Mouse (Mus musculus) mesoderm, embryonic 11.5 days (tissue): Measurements from ENCODE around the gene Gm28551.
A peak's percentile ranks its signal among the peaks of the same experiment; 100 is the strongest.
"Not testable (repeated sequence)": the region's sequence is repeated elsewhere in the genome, so short reads cannot be mapped to it uniquely, and the experiment has no call there.

Experiments
- DNase-seq: peaks from one replicate; pipeline ENCODE4 v3.0.0-alpha.2; 2012; ENCODE audit warnings: low read depth, low spot score

Gm28551 gene

DNA sequence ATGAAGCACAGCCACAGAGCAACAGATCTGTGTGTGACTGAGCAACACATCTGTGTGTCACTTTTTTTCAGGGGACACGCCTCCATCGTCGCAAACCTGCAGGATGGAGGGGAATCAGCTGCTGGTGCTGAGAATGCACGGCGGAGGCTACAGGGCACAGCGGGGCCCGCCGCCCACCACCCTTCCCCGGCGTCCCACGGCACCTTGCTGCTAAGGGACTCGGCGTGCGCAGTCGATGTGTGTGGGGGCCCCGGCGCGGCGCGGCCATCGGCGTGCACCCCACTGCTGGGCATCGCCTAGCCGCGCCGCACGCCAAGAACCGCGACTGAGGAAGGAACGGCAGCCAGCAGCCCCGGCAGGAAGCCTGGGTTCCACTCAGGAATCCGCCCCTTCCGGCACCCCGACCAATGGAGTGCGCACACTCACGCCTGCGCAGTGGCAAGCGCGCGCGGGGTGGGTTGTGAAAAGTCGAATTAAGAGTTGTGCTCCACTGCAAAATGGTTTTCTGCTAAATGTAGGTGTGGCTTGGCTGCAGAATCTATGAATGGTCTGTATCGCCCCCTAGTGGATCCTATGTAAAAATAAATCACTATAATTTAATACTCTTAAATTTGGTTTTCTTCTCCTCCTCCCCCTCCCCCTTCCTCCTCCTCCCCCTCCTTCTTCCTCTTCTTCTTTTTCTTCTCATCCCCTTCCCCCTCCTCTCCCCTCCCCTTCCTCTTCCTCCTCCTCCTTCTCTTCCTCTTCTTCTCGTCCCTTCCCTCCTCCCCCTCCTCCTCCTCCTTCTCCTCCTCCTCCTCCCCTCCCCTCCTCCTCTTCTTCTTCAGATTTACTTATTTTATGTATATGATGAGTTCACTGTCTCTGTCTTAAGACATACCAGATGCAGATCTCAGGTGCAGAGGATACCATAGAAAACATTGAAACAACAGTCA, at the start of gene Gm28551, which contains the start of the genes Asdurf and Asnsd1:
TSS of gene Gm28551 (minus strand) at position 341 of the 935 bp plus-strand sequence.
TSS of gene Asdurf (minus strand) at position 293 of the 935 bp plus-strand sequence.
TSS of gene Asnsd1 (minus strand) at position 426 of the 935 bp plus-strand sequence.
- DNase-seq, result peak; percentile 96

DNA sequence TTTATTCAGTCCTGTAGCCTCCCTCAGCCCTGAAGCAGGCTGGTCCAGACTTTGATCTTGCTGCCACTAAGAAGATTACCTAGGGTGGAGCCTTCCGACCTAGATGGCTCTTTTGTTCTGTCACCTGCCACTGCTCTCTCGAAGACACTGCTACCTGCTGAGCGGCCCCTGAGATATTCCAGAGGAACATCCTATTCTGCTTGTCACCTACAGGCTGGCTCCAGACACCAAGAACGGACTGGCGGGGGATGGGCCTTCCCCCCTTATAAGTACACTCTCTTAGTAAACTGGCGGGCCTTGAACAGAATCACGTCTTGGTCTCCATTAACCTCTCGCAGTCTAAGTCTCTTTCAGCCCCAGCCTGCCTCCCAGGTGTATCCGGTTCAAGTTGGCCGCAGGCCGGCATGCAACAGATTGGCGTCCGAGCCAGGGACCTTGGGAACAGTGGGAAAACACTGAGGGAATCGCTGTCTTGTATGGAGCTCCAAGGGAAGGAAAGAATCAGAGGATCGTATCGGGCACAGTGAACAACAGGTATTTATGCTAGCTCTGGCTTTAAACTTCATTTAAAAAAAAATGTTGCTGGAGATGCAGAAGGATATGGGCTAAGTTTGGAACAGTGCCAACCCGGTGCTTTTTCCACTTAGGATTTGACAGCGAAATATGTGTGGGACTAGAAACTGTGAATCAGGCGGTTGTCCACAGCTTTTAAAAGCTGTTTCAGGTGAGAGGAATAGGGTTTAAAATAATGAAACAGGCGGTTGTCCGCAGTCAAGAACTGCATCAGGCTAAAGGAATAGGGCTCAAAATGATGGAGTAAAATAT, 41.7 kb upstream of the Gm28551 start:
- DNase-seq, result not testable (repeated sequence)

DNA sequence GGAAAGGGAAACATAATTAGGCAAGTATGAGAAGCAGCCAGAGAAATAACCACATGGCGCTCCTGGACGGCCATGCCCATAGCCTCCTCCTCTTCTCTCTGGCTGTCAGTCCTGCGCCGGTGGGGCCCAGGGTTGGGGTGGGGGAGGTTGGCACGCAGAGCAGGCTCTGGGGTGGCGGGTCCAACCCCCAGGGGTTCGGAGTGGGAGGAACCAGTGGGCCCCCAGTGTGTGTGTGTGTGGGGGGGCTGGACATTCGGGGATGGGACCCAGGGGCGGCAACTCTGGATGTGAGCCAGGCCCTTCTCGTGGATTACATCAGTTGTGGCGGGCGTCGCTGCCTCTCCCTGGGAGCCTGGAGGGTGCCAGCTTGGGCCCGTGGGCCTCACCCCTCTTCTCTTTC, 36.3 kb upstream of the Gm28551 start:
- no peak for DNase-seq

DNA sequence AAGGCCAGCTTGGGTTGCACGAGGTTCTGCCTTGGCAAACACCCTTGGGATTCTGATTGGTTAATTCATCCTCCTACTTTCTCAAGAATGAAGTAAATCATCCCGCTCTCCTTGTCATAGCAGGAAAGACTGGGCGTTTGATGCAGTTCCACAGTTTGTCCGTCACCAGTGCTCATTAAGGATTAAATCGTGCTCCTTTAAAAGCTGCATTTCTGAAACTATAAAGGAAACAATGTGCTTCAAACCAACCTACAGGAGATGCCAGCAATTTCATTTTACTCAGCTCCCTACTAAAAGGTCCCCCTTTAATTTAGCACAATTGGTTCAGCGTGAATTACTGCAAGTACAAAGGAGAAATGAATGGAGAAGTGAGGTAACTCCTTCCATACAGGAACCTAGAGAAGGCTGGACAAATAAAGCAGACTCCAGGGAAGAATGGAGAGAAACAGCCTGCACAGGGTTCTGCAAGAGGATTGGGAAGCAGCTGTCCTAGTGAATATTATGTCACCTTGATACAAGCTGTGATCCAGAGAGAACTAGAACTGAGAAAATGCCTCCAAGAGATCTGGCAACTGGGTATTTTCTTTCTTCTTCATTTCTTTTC, 31.7 kb upstream of the Gm28551 start:
- no peak for DNase-seq

DNA sequence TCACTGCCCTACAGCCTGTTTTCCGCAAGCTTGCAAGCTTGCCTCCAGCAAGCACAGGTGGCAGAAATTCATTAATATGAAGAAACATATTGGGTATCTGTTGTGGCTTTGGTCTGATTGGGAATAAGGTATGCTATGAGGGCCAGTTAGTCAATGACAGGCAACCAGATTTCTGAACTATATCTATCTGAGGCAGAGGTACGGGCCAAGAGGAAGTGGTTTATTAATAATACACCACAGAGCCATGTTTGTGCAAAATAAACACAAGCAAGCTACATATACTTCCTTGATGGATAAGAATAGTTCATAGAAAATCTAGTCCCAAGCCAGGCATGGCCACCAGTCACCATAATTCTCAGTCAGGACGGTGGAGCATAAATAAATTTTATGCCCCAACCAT, 25.3 kb upstream of the Gm28551 start:
- no peak for DNase-seq

DNA sequence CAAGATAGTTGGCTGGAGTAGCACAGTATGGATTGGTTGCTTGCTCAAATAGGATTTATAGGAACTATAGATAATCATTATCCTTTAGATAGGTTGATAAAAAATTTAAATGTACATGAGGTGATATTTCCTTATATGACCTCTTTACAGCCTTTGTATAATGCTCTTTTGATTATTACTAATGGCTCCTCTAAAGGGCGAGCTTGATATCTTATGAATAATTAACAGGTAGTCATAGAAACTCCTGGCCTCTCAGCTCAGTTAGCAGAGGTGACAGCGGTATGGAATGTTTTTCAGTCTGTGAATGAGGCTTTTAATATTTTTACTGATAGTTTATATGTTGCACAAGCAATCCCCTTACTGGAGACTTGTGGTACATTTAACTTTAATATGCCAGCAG, 23.5 kb upstream of the Gm28551 start:
- DNase-seq, result not testable (repeated sequence)

DNA sequence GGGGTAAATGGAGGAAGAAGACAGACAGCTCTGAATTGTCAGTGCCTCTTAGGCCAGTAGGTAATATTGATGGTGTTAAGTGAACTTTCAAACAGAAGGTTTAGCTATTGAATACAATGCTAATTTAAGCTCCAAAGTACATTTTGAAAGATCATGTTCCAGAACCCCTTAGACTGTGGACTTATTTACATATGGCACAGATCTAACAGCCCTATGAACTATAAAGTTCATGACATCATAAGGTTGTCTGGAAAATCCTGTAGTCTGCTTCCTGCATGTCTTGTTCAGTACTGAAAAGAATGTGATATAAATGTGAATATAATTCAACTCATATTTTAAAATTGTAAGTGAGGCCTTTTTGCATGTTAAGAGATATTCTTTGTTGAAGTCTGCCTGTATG, 6.5 kb upstream of the Gm28551 start:
- DNase-seq, result no peak

DNA sequence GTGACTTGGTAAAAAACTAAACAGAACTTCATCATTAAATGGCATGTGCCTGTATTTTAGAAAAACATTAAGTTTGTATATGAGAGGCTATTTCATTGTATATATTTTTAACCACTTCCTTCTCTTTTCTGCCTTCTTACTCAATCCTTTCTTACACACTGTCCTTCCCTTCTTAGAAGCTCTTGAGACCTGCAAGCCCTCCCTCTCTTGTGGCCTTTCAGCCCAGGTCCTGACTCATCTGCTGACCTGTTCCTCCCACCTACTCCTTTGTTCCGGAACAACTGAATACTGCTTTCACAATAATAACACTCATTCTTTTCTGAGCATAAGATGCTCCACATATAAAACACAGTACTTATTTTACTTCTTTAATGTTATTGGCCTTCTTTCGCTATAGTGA, 11.4 kb downstream of the Gm28551 start:
- no peak for DNase-seq

DNA sequence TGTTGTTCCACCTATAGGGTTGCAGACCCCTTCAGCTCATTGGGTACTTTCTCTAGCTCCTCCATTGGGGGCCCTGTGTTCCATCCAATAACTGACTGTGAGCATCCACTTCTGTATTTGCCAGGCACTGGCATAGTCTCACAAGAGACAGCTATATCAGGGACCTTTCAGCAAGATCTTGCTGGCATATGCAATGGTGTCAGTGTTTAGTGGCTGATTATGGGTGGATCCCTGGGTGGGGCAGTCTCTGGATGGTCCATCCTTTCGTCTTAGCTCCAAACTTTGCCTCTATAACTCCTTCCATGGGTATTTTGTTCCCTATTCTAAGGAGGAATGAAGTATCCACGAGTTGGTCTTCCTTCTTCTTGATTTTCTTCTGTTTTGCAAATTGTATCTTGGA, 15.1 kb downstream of the Gm28551 start:
- not testable (repeated sequence) for DNase-seq

DNA sequence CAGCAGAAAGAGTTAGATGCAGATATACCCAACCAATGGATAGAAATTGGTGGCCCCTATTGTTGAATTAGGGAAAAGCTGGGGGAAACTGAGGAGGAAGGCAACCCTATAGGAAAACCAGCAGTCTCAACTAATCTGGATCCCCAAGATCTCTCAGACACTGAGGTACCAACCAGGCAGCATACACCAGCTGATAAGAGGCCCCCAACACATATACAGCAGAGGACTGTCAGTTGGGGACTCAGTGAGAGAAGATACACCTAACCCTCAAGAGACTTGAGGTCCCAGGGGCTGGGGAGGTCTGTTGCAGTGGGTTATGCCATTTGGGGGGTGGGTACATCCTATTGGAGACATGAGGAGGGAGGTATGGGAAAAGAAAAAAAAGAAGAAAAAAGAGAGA, 17.0 kb downstream of the Gm28551 start:
- DNase-seq, result no peak

DNA sequence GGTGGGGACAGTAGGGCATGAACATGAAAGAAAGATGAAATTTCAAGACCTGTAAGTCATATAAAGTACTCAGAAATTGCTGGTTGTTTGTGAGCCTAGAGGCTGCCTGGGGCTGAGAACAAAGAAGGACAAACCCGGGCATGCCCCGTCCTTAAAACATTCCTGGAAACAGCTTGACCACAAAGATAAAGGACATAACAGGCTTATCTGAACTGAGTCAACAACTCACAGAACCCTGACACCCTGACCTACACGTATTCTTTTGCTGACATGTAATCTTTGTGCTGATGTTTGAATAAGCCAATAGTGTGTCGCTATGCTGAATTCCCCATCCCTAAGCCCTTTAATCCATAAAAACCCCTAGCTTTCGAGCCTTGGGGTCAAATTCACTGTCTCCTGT, 18.9 kb downstream of the Gm28551 start:
- DNase-seq, result not testable (repeated sequence)

DNA sequence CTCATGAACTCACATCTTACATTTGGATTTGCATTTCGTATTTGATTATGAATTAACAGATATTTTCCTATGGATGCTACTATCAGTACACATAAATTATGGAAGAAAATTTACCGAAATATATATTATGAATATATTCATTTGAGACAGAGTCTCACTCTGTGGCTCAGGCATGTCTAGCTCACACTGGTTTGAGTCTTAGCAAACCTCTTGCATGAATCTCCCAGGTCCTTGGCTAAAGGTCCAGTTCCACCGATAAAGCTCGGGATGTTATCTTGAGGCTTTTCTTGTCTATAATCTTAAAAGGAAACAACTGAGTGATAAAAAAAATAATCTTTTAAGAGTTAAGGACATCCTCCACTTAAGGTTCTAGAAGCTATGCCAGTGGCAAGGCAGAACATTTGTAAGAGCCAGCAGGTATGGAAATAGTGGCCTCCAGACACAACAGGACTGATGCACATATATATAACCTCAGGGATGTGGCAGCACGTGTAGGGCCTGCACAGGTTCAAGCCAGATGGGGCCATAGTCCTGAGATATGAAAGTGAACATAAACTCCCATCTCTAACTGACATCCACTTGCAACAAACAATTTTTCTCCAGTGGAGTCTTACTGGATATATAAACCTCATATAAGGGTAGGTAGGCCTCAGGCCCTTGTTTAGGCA, 27.5 kb downstream of the Gm28551 start:
- no peak for DNase-seq

DNA sequence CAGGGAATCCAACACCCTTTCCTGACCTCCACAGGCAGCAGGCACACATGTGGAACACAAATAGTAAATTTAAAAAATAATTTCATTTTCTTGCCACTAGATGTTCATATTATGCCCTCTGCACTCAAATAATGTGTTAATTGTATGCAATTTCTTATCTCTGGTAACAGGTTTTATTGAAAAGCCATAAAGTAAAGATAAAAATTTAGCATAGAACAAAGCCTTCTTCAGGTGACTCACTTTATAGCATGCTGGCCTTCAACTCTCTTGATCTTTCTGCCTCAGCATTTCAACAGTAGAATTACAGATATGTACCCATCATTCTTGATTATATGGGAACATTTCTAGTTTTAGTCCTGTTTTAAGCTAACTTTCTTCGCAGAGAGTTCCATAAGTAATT, 28.2 kb downstream of the Gm28551 start:
- no peak for DNase-seq

DNA sequence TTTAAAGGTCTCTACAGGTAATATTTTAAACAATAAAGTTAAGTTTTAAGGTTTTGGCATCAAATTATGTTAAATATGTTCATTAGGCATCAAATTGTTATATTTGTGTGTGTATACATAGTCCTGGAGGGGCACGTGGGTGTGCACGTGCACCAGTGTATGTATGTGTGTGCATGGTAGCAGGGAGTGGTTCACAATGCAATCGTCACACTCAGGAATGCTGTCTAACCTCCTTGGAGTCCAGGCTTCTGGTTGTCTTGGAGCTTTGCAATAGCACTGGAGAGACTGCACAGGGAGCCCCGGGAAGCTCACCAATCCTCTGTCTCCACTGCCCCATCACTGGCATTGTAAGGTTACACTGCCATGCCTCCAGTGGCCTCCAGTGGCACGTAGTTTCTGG, 29.2 kb downstream of the Gm28551 start:
- no peak for DNase-seq

DNA sequence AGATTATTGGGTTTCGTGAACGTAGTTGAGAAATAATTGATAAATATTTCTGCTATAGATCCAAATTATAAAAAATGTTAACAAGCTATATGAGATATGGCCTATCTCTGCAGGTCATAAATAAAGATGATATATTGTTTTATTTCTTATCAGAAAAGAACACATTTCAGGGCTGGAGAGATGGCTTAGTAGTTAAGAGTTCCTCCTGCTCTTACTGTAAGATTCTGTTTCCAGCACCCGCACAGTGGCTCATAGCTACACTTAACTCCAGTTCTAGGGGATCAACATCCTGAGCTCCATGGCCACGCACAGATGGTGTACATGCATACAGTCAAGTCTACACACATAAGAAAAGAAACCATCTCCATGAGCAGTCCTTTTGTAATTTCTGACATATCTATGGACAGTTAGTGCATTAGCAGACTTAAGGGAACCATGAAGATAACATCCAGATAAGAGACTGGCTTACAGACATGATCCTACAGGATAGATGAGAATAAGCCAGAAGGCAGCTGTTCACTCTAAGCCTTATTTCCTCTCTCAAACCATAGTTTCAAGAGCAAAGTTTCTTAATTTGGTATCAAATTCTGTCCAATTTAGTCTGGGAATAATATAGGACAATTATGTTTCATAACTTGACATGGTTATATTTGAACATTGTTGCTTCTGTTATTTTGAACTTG, 30.7 kb downstream of the Gm28551 start:
- no peak for DNase-seq

DNA sequence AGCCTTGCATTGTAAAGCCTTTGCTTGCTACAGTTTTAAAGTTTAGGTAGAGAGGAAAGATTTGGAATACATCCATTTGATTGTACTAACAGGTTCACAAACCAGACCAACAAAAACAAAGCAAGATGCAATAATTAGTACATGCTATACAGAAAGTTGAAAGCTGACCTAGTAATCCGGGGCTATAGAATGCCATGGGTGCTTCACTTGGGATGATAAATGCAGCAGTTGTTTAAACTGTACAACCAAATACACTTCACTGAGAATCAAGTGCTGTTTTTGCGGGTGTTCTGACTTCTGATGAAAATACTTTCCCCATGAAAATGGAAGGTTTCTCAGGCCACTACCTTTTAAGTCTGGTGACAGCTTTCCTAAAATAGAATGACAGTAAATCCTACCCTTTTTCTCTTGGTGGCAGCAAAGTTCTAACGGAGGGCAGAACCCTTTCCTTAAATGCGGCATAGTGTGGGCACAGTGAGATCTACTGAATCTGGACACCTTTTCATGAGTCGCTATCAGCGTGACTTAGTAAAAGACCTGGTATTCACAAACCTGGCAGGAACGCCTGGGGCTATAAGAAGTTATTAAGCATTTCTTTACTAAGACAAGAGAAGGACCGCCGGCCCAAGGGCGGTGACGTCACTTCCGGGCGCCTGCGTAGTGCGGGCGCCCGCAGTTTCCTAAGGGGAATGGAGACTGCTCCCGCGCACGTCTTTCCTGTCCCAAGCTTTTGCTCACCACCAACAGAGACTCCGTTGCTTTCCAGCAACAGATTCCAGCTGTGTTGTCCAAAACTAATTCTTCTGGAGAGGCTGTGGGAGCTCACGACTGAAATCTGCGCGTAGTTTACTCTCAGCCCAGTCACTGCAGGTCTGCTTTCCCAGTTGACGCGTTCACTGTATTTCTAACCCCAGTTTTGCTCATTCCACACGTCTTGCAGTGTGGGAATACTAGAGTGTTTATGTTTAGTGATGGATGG, 39.2 kb downstream of the Gm28551 start, which contains the start of gene Osgepl1:
TSS of gene Osgepl1 (plus strand) at position 636 of the 979 bp plus-strand sequence.
- peak; percentile 91 for DNase-seq

DNA sequence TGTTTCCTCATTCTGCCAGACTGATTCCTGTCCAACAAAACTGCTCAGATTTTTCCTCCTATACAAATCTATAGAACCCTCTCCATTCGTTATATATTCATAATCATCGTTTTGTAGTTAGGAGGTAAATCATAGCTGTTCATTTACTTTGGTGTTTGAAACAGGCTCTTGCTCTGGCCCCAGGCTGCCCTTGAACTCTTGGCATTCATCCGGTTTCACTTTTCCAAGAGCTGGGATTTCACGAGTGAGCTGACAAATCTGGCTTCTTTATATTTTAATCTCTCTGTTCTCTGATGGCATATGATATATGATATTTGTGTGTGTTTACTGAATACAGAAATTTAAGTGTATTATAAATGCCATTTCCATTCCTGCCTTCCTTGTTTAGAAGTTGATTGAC, 52.0 kb downstream of the Gm28551 start:
- DNase-seq, result no peak

DNA sequence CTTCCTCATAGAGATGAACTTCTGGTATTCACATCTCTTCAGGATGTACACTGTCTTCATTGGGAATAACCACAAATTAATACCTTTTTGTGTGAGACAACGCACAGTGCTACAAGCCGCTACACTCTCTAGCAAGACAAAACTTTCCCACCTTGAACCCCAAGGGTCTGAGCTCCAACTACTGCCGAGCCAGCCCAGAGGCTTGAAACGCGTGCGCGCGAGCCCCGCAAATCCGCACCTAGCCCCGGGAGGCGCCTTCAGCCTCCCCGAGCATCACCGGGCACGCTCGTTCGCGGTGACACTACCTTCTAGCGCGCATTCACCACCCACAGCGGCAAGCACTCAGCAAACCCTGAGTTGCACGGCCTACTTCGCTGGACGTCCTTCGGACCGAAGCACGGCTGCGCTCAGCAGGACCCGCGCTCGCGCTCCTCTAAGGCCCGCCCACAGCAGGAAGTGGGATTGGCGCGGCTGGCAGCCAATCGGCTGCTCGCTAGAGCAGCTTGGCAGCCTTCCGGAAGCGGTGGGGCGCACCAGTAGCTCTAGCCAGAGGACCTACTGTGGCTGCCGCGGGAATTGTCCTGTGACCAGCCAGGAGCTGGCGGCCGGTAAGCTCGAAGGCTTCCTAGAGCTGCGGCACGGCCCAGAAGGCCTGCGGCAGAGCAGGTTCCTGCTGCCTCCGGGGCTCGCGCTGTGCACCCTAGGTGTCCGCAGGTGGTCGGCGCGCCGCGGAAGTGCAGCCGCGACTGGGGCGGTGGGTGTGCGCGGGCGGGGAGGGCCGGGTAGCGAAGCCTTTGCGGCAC, 55.7 kb downstream of the Gm28551 start, which contains the start of the genes Pms1, Ormdl1 and Gm28778:
TSS of gene Pms1 (minus strand) at position 438 of the 803 bp plus-strand sequence.
TSS of gene Ormdl1 (plus strand) at position 515 of the 803 bp plus-strand sequence.
TSS of gene Gm28778 (plus strand) at position 531 of the 803 bp plus-strand sequence.
- peak; percentile 97 for DNase-seq
